Mouse (Mus musculus) bone marrow, adult 2 months (tissue): ENCODE results near the gene Rasal1.

Source experiments
- CTCF ChIP-seq: fragments of 200-500 bp; IDR thresholded peaks from 2 replicates; pipeline ENCODE4 v1.5.1; 2011; ENCODE audit warnings: low read length, control low read depth; ENCODE audit not compliant: control insufficient read depth, insufficient read depth
- POLR2A ChIP-seq: fragments of 200-500 bp; IDR thresholded peaks from 2 replicates; pipeline ENCODE4 v1.6.1; 2011; ENCODE audit warnings: low read depth, mild to moderate bottlenecking, control low read depth, low read length, borderline replicate concordance; ENCODE audit not compliant: control insufficient read depth

DNA sequence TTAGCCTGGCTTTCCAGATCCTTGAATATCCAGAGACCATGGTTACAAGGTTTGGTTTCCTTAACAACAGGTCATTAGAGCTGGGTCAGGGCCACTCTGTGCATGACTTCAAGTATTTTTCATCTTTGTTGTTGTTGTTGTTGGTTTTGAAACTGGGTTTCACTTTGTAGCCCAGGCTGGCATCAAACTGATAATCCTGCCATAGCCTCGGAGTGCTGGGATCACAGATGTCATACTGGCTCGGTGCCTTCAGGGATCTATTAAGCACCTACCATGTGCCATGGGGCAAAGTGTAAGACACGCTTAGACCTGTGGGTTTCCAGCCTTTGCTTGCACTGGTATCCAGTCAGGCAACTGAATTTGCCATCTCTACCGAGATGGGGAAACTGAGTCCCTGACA is 53.8 kb downstream of the Rasal1 start:
- TF ChIP-seq POLR2A = no peak
- no peak for TF ChIP-seq CTCF
